Mouse (Mus musculus) G1E (cell line): ENCODE measurements around the gene Arhgef7.

Source experiments
- CTCF ChIP-seq: IDR thresholded peaks from 2 replicates; pipeline ENCODE4 v1.5.1; 2012; ENCODE audit warnings: low read depth, low read length, inconsistent platforms, mixed read lengths
- GATA1 ChIP-seq: IDR thresholded peaks from 2 replicates; pipeline ENCODE4 v1.6.1; 2012; ENCODE audit warnings: borderline replicate concordance, low read length, inconsistent platforms, mixed read lengths

DNA sequence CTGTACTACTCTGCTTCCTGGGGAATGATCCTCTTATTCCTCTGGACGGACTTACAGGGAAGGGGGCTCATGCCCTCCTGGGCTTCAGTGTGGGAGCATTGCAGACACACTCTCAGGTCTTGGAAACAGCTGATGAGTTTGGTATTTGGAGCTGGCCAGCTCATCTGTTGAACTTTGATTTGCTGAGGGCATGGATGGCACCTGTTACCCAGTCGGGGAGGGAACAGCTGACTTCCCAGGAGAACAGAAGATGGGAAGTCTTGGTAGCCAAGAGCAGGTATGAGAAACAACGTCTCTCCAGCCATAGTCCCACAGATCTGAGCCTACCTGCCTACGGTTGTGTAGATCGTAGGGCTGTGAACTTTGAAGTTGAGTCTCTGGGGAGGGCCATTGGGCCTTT, 44.1 kb downstream of the Arhgef7 start:
- TF ChIP-seq CTCF: no peak
- TF ChIP-seq GATA1: no peak
